9 mouse cellular contexts compared by ENCODE assay signal in the genomic region with DNA sequence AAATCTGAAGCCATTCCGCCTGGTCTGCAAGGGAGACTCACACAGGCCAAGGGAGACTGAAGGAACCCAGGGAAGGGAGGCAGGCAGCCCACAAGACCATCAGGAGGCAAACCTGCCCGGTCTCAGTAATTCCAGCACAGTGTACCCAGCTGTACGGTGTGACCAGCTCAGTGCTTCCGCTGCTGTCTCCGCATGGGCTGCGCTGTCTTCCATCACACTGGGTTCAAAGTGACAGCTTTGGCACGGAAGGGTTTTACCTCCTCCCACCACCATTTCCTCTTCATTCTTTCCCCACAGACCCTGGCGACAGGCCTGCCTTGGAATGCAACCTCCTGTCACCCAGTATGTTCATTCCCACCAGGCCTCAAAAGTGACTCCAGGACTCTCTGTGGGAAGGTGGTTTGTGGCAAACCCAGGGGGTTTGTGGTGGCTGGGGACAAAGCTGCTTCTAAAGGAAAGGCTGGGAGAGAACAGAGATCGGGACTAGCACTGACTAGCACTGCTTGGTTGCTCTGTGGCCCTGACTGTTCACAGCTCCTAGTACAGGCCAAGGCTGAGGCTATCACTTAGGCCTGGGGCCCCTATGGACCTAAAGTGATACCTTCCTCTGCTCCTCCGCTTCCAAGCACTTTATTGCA.
A peak's percentile ranks its signal among the peaks of the same experiment; 100 is the strongest.
DNase-seq lines count a peak whose midpoint lies in the region; ATAC-seq and TF ChIP-seq lines count a peak whose summit lies in the region.
"Had no signal": no experiment of that assay in that cellular context is flagged by ENCODE, and none has a peak within 500 bp of the region (broad histone marks: within the 10 kb centered on the region; RNA-seq: fewer than 3 reads in every experiment).

No protein-coding gene starts in this region.

- TF ChIP-seq EP300 in lung, postnatal 0 days (IDR thresholded peaks at IDR 0.05): no peak

- ATAC-seq in forebrain, embryonic 15.5 days (replicated peaks): peak; percentile 48; the same call in 1 of the 2 replicates
- no peak for ATAC-seq in lung, postnatal 0 days
- ATAC-seq: liver, postnatal 0 days had no signal

- no peak overlapping the region for H3K9ac ChIP-seq in forebrain, embryonic 15.5 days (replicated peaks)
- H3K9ac ChIP-seq in lung, postnatal 0 days (replicated peaks; ENCODE audit: low read depth): no peak overlapping the region
- H3K9ac ChIP-seq: liver, postnatal 0 days had no signal

- 75% methylated on average over 10 of the region's 10 CpGs for WGBS in forebrain, embryonic 15.5 days
- WGBS in forebrain, embryonic 10.5 days: 80% methylated on average over 10 of the region's 10 CpGs
- 40% methylated on average over 10 of the region's 10 CpGs for WGBS in lung, postnatal 0 days

- intact Hi-C loops in heart, postnatal 10 days (cut with DNase I): no loop called here

- H3K4me2 ChIP-seq in forebrain, embryonic 15.5 days (replicated peaks): no peak overlapping the region
- H3K4me2 ChIP-seq in lung, postnatal 0 days (replicated peaks; ENCODE audit: low read depth, low read length): no peak overlapping the region

- TF ChIP-seq CTCF in lung, postnatal 0 days (IDR thresholded peaks at IDR 0.05): no peak
- no peak for TF ChIP-seq CTCF in layer of hippocampus, adult 2 months (conservative IDR thresholded peaks at IDR 0.05)

- H3K9me3 ChIP-seq in forebrain, embryonic 15.5 days: no peaks in the 10 kb centered on the region
- no peaks in the 10 kb centered on the region for H3K9me3 ChIP-seq in forebrain, embryonic 10.5 days
- H3K9me3 ChIP-seq in lung, postnatal 0 days (ENCODE audit: low read length): no peaks in the 10 kb centered on the region

- no peak overlapping the region for H3K27ac ChIP-seq in forebrain, embryonic 15.5 days (replicated peaks)
- H3K27ac ChIP-seq in forebrain, embryonic 10.5 days: no peak overlapping the region
- H3K27ac ChIP-seq in lung, postnatal 0 days (ENCODE audit: low read length): no peak overlapping the region
- H3K27ac ChIP-seq in layer of hippocampus, adult 2 months: no peak overlapping the region

- H3K4me1 ChIP-seq in forebrain, embryonic 15.5 days: no peaks in the 10 kb centered on the region
- peaks cover 4% of the 10 kb centered on the region for H3K4me1 ChIP-seq in forebrain, embryonic 10.5 days
- H3K4me1 ChIP-seq in lung, postnatal 0 days (ENCODE audit: insufficient read depth, low read depth, low read length): no peaks in the 10 kb centered on the region

- no peak for DNase-seq in forebrain, embryonic 10.5 days (ENCODE audit: extremely low spot score, low spot score)
- peak; percentile 4 for DNase-seq in ZHBTc4 (ENCODE audit: low read depth, low spot score)
- DNase-seq in heart, postnatal 10 days: peak; percentile 25 to 34
- peak; percentile 9 for DNase-seq in lung, postnatal 0 days (ENCODE audit: low spot score)
- no peak for DNase-seq in spleen, postnatal 14 days (ENCODE audit: low spot score in 2 of 2)
- DNase-seq in layer of hippocampus, adult 2 months (ENCODE audit: low spot score in 2 of 2): no peak
- no peak for DNase-seq in layer of hippocampus, postnatal 25 days (ENCODE audit: extremely low spot score in 1 of 2, low spot score in 1 of 2)
- DNase-seq: liver, postnatal 0 days had no signal

- no peaks in the 10 kb centered on the region for H3K36me3 ChIP-seq in forebrain, embryonic 15.5 days
- no peaks in the 10 kb centered on the region for H3K36me3 ChIP-seq in forebrain, embryonic 10.5 days (replicated peaks)
- H3K36me3 ChIP-seq in lung, postnatal 0 days (ENCODE audit: insufficient read depth, low read length): no peaks in the 10 kb centered on the region

- H3K4me3 ChIP-seq in forebrain, embryonic 15.5 days: no peak overlapping the region
- no peak overlapping the region for H3K4me3 ChIP-seq in forebrain, embryonic 10.5 days
- no peak overlapping the region for H3K4me3 ChIP-seq in lung, postnatal 0 days (ENCODE audit: low read depth, low read length)
- no peak overlapping the region for H3K4me3 ChIP-seq in layer of hippocampus, adult 2 months

- no peaks in the 10 kb centered on the region for H3K27me3 ChIP-seq in forebrain, embryonic 15.5 days
- H3K27me3 ChIP-seq in forebrain, embryonic 10.5 days (ENCODE audit: poor library complexity, severe bottlenecking): no peaks in the 10 kb centered on the region
- H3K27me3 ChIP-seq in lung, postnatal 0 days (replicated peaks; ENCODE audit: insufficient read depth, low read length): no peaks in the 10 kb centered on the region

Comparison
In these comparisons a context has a peak if more than half of its experiments do, and no peak if none do; other contexts are left out.
1. DNase-seq: peak in ZHBTc4 (single experiment), heart, postnatal 10 days (2 of 2) and lung, postnatal 0 days (single experiment); none in forebrain, embryonic 10.5 days (single experiment), spleen, postnatal 14 days (0 of 2), layer of hippocampus, adult 2 months (0 of 2) and layer of hippocampus, postnatal 25 days (0 of 2).